Mouse (Mus musculus): ENCODE measurements around the gene 4930442H23Rik.

GRCm38 (mm10) chr10:81179451-81180342 is 4.0 kb downstream of the 4930442H23Rik start:
- TF ChIP-seq FLI1 (IDR thresholded peaks at IDR 0.05; ENCODE audit: low read length) (no peak), GATA1 (IDR thresholded peaks at IDR 0.05; ENCODE audit: borderline replicate concordance, low read length) (no peak)

Measured in megakaryocyte, embryonic 14.5 days (primary cell).